Mouse (Mus musculus): ENCODE measurements around the gene Prm1.

The Prm1 gene

GRCm38 (mm10) chr16:10761182-10761581, 44.5 kb downstream of the Prm1 start:
- ATAC-seq (ENCODE audit: insufficient number of reproducible peaks, low FRiP score, low TSS enrichment) = no peak

- no peak for ATAC-seq (ENCODE audit: insufficient number of reproducible peaks, low FRiP score, low TSS enrichment)
Measured at GRCm38 (mm10) chr16:10756168-10756567, 49.5 kb downstream of the Prm1 start.

- no peak for ATAC-seq (ENCODE audit: insufficient number of reproducible peaks, low FRiP score, low TSS enrichment)
Measured at GRCm38 (mm10) chr16:10754521-10755296, 50.9 kb downstream of the Prm1 start.

- ATAC-seq (ENCODE audit: insufficient number of reproducible peaks, low FRiP score, low TSS enrichment) = peak; percentile 71
Measured at GRCm38 (mm10) chr16:10749824-10750223, 55.8 kb downstream of the Prm1 start.

GRCm38 (mm10) chr16:10749226-10749625, 56.4 kb downstream of the Prm1 start:
- no peak for ATAC-seq (ENCODE audit: insufficient number of reproducible peaks, low FRiP score, low TSS enrichment)
